Mouse (Mus musculus): ENCODE results near the gene Pax3. TPM values are rescaled to one million over a fixed set of nuclear protein-coding genes. Genes with fewer than 3 reads are reported as not detected.
A peak's percentile ranks its signal among the peaks of the same experiment; 100 is the strongest.

Pax3 gene
- 17.6 and 24.4 TPM in 2 replicates for polyA plus RNA-seq (2015; fragmentation: Nextera tagmentation; extraction: Ambion mirVana)

GRCm38 (mm10) chr1:78196751-78197311, at the start of gene Pax3:
TSS of gene Pax3 (minus strand) at chr1:78197134.
- peak within 1 kb of the TSS; percentile 77 for H3K4me2 ChIP-seq
- peak within 1 kb of the TSS; percentile 87 for H3K27ac ChIP-seq
- under 1% methylated on average over 37 of the region's 37 CpGs for WGBS
- peak; percentile 71 for ATAC-seq (ENCODE audit: low FRiP score)
- H3K9ac ChIP-seq: peak within 1 kb of the TSS; percentile 75
- H3K27me3 ChIP-seq: peaks cover 83% of the 10 kb centered on the region
- H3K36me3 ChIP-seq: no peaks in the 10 kb centered on the region
- no peaks in the 10 kb centered on the region for H3K9me3 ChIP-seq
- H3K4me3 ChIP-seq: peak within 1 kb of the TSS; percentile 48
- H3K4me1 ChIP-seq (replicated peaks): peaks cover 34% of the 10 kb centered on the region

DNA sequence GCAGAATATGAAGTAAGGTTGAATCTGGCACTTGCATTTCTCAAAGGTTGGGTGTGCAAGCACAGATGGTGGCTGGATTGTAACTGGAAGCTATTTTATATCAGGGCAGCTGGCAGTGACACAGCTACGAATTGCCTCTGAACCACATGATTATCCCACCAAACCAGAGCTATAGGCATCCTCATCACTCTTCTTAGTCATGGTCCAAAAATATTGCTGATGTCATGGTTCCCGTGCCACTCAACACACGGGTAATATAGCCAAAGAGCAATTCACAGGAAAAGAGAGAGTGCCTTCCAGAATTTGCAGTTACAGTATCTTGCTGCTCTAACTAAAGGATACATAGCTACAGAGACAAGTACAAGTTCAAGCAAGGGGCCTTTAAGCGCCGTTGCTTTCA, 37.4 kb upstream of the Pax3 start:
- H3K27me3 ChIP-seq: no peaks in the 10 kb centered on the region
- 81% methylated on average over 5 of the region's 5 CpGs for WGBS
- no peak overlapping the region for H3K4me3 ChIP-seq
- no peak overlapping the region for H3K4me2 ChIP-seq
- no peaks in the 10 kb centered on the region for H3K9me3 ChIP-seq
- ATAC-seq (ENCODE audit: low FRiP score): no peak
- no peak overlapping the region for H3K9ac ChIP-seq
- no peak overlapping the region for H3K27ac ChIP-seq
- no peaks in the 10 kb centered on the region for H3K4me1 ChIP-seq (replicated peaks)
- H3K36me3 ChIP-seq: no peaks in the 10 kb centered on the region

GRCm38 (mm10) chr1:78231901-78232546, 35.1 kb upstream of the Pax3 start:
- peaks cover 5% of the 10 kb centered on the region for H3K27me3 ChIP-seq
- 74% methylated on average over 10 of the region's 10 CpGs for WGBS
- H3K9ac ChIP-seq: no peak overlapping the region
- no peaks in the 10 kb centered on the region for H3K9me3 ChIP-seq
- no peak overlapping the region for H3K27ac ChIP-seq
- ATAC-seq (ENCODE audit: low FRiP score): no peak
- no peaks in the 10 kb centered on the region for H3K4me1 ChIP-seq (replicated peaks)
- H3K4me3 ChIP-seq: no peak overlapping the region
- H3K4me2 ChIP-seq: no peak overlapping the region
- H3K36me3 ChIP-seq: no peaks in the 10 kb centered on the region

- Histone ChIP-seq H3K9ac (no peak overlapping the region), H3K4me1 (replicated peaks) (no peaks in the 10 kb centered on the region), H3K27me3 (peaks cover 5% of the 10 kb centered on the region), H3K27ac (no peak overlapping the region), H3K36me3 (no peaks in the 10 kb centered on the region), H3K9me3 (no peaks in the 10 kb centered on the region), H3K4me3 (no peak overlapping the region), H3K4me2 (no peak overlapping the region)
- no peak for ATAC-seq (ENCODE audit: low FRiP score)
Observed at GRCm38 (mm10) chr1:78229801-78230200, 32.9 kb upstream of the Pax3 start.

DNA sequence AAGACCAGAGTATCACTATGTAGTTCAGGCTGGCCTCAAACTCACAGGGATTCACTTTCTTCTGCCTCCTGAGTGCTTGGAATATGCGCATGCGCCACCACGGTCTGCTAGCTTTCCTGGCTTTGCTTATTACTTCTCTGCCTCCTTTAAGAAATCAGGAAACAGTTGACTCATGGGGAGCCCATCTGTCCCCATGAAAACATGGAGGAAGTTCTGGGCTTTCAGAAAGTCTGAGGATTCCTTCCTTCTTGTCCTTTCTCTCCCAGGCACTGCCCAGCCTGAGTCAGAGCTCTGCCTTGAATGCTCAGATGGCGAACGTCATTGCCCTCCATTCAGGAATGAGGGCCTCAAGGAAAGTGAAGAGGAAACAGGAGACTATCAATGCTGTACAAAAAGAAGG, 31.8 kb upstream of the Pax3 start:
- Histone ChIP-seq H3K36me3 (no peaks in the 10 kb centered on the region), H3K9me3 (no peaks in the 10 kb centered on the region), H3K9ac (no peak overlapping the region), H3K4me2 (no peak overlapping the region), H3K27ac (no peak overlapping the region), H3K27me3 (peaks cover 5% of the 10 kb centered on the region), H3K4me3 (no peak overlapping the region), H3K4me1 (replicated peaks) (no peaks in the 10 kb centered on the region)
- WGBS: 73% methylated on average over 5 of the region's 5 CpGs
- ATAC-seq (ENCODE audit: low FRiP score): no peak

DNA sequence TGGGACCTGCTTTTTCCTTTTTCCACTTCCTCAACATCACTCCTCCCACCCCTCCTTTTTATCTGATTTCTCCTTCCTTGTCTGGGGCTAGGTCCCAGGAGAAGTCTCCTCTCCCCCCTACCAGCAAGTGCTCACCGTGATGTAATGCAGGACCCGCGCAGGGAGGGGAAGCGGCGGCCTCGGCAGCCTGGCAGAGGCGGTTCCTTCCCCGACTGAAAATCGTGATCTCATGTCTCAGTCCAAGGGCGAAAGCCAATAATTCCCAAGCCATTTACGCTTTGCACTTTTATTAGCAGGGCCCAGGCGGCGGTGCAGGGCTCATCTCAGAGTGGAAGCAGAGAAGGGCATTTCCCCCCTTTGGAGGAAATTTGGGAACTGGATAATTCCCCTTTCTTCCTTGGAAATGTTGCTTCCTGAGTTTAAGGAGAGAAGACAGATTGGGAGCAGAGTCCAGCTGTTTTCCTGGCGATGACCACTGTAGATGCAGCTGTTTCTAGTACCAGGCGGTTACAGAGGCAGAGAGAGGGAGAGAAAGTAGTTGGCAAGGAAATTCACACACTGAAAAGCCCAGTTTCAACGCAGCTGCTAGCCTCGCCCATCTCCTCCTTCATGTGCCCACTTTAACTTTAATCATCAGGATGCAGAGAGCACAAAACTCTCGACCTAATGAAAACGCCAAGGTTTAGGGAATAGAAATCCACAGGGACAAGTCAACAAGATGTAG, 21.3 kb upstream of the Pax3 start:
- peak overlapping the region; percentile 65 for H3K4me3 ChIP-seq
- no peaks in the 10 kb centered on the region for H3K36me3 ChIP-seq
- no peaks in the 10 kb centered on the region for H3K9me3 ChIP-seq
- peak overlapping the region; percentile 92 for H3K4me2 ChIP-seq
- H3K9ac ChIP-seq: no peak overlapping the region
- no peak overlapping the region for H3K27ac ChIP-seq
- H3K27me3 ChIP-seq: peaks cover 84% of the 10 kb centered on the region
- no peak for ATAC-seq (ENCODE audit: low FRiP score)
- 2% methylated on average over 19 of the region's 19 CpGs for WGBS
- peaks cover 28% of the 10 kb centered on the region for H3K4me1 ChIP-seq (replicated peaks)

DNA sequence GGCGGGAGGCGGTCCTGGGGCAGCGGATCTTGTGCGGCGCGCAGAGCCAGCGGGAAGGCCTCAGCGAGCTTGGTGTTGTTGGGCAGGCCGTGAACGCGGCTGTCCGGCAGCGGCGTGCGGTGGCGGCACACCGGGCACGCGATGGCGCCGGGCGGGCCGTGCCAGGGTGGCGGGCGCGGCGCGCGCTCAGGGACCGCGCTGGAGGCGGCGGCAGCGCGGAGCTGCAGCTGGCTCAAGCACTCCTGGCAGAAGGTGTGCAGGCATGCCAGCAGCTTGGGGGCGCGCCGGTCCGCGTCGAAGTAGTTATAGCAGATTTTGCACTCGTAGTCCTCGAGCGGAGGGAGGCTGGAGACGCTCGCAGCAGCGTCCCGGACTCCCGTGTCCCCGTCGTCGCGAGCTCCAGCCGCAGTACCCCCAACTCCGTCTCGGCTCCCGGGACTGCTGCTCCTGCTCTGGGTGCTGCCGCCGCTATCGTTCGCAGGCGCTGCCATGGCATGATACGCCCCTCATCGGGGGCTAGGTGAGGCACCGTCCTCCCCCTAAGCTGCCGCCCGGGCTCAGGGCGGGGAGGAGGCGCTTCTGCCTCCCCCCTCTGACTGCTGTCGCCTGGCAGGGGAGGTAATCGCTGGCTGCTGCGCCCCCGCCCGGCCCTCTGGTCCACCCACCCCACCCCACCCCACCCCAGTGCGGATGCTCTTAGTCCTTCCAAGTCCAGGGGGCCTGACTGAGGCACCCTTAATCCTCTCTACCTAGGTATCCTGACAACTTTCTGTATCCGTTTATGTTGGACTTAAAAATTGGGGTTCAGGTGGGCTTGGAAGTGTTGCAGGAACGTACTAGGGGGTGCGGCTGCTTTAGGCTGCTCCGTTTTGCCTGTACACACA, 20.5 kb upstream of the Pax3 start:
- WGBS: 1% methylated on average over 75 of the region's 79 CpGs
- Histone ChIP-seq H3K4me2 (peak overlapping the region; percentile 92), H3K9ac (peak overlapping the region; percentile 75), H3K36me3 (no peaks in the 10 kb centered on the region), H3K27me3 (peaks cover 92% of the 10 kb centered on the region), H3K4me3 (peak overlapping the region; percentile 65), H3K27ac (no peak overlapping the region), H3K9me3 (no peaks in the 10 kb centered on the region), H3K4me1 (replicated peaks) (peaks cover 28% of the 10 kb centered on the region)
- ATAC-seq (ENCODE audit: low FRiP score): peak; percentile 83

DNA sequence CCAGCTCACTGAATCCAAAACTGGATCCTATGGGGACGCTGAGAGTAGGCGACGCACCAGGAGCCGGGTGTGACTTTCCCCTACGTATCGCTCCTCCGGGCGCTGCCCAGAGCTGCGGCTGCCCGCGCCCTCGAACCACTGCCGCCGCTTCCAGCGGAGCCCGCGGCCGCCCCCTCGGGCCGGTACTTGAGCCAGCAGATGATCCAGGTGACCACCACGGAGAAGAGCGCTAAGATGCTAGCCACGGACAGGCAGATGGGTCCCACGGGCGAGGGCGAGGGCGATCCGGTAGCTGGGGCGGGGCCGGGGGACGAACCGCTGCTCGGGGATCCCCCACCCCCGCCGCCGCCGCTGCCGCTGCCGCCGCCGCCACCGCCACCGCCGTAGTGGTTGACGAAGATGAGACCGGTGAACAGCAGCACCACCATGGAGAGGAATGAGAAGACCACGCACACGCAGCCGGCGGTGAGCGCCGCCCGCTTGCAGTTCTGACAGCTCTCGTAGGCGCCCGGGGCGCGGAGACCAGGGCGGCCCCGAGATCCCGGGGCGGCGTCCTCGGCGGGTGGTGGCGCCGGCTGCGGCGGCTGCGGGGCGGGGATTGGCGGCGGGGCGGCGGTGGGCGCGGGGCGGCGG, 19.7 kb upstream of the Pax3 start:
- ATAC-seq (ENCODE audit: low FRiP score): peak; percentile 71; the same call in 1 of the 2 replicates
- H3K4me3 ChIP-seq: peak overlapping the region; percentile 65
- H3K27me3 ChIP-seq: peaks cover 100% of the 10 kb centered on the region
- H3K4me1 ChIP-seq (replicated peaks): peaks cover 28% of the 10 kb centered on the region
- WGBS: under 1% methylated on average over 59 of the region's 79 CpGs
- H3K36me3 ChIP-seq: no peaks in the 10 kb centered on the region
- no peak overlapping the region for H3K27ac ChIP-seq
- H3K9me3 ChIP-seq: no peaks in the 10 kb centered on the region
- H3K4me2 ChIP-seq: peak overlapping the region; percentile 92
- peak overlapping the region; percentile 75 for H3K9ac ChIP-seq

DNA sequence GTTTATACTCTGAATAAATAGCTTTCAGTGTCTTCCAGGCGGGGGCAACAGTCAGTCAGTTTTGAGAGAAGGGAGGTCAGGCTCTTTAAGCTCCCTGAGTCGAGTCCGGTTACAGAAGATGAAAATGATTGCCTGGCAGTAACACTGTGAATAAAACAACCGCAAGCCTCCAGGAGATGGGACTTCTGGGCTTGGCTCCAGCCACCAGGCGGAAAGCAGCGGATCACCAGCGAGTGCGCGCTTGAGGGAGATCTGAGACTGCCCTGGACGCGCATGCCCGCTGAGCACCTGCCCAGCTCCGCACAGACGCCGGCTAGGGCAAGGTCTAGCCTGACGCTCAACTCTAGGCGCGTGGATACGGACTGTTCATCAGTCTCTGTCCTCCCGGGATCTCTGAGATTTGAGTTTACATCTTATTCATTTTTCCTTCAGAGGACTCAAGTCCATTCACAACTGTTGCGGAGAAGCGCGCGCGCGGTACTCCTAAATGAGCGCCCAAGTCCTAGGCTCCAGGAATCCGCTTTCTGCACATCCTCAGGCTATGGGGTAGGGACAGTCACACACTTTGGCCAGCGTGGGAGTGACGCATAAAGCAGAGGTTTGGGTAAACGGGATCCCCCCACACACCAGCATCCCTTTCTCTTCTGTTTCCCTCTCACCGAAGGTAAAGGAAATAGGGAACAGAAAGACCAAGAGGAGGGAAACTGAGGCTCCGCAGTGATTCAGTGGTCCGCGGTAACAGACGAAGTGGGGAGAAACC, 19.0 kb upstream of the Pax3 start:
- Histone ChIP-seq H3K27me3 (peaks cover 100% of the 10 kb centered on the region), H3K27ac (no peak overlapping the region), H3K36me3 (no peaks in the 10 kb centered on the region), H3K4me3 (peak overlapping the region; percentile 65), H3K4me2 (peak overlapping the region; percentile 92), H3K9ac (0 out of 2 replicates have a peak overlapping the region, but pooled peaks have one; percentile 15), H3K9me3 (no peaks in the 10 kb centered on the region), H3K4me1 (replicated peaks) (peaks cover 28% of the 10 kb centered on the region)
- ATAC-seq (ENCODE audit: low FRiP score): 0 out of 2 replicates have a peak, but pooled peaks have one; percentile 32
- WGBS: under 1% methylated on average over 36 of the region's 36 CpGs

DNA sequence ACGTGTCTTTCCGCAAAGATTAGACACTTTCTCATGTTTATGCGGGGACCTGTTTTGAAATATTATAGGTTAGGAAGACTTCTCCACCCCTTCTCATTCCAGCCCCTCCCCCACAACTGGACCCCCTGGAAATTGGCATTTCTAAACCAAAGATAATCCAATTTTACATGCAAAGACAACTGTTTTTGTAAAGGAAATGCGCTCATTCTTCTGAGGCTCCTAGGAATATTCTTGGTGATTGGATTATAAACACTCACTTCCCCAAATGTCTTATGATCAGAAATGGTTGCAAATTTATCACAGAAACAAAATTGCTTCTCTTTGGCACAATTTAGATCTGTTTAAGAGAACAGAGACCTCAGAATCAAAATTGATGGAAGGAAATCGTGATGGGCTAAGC, 14.1 kb upstream of the Pax3 start:
- Histone ChIP-seq H3K9ac (no peak overlapping the region), H3K4me3 (no peak overlapping the region), H3K4me1 (replicated peaks) (peaks cover 6% of the 10 kb centered on the region), H3K27ac (no peak overlapping the region), H3K36me3 (no peaks in the 10 kb centered on the region), H3K4me2 (no peak overlapping the region), H3K9me3 (no peaks in the 10 kb centered on the region), H3K27me3 (peaks cover 100% of the 10 kb centered on the region)
- ATAC-seq (ENCODE audit: low FRiP score): no peak
- 2% methylated on average over 5 of the region's 5 CpGs for WGBS

DNA sequence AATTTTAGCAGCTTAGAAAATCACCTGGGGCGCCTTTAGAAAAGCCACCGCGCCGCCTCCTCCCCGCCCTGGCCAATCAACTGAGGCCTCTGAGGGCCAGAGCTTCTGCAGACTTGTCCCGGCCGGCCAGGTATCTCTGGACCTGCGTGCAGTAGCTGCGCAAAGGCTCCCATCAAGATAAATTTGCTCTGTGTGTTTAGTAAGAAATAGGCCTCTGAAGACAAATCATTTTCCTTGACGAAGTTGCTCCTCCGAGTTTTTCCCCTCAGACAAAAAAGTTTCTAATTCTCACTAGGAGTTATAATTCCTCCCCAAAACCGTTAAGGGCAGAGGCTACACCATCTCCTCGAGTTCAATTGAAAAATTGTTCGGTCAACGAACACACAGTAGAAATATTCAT, 13.6 kb upstream of the Pax3 start:
- Histone ChIP-seq H3K27ac (no peak overlapping the region), H3K27me3 (peaks cover 100% of the 10 kb centered on the region), H3K4me1 (replicated peaks) (peaks cover 1% of the 10 kb centered on the region), H3K4me2 (no peak overlapping the region), H3K9ac (no peak overlapping the region), H3K36me3 (no peaks in the 10 kb centered on the region), H3K9me3 (no peaks in the 10 kb centered on the region), H3K4me3 (no peak overlapping the region)
- WGBS: 2% methylated on average over 15 of the region's 15 CpGs
- ATAC-seq (ENCODE audit: low FRiP score): no peak
